ENCODE assay signal across 18 mouse cellular contexts in the genomic region with DNA sequence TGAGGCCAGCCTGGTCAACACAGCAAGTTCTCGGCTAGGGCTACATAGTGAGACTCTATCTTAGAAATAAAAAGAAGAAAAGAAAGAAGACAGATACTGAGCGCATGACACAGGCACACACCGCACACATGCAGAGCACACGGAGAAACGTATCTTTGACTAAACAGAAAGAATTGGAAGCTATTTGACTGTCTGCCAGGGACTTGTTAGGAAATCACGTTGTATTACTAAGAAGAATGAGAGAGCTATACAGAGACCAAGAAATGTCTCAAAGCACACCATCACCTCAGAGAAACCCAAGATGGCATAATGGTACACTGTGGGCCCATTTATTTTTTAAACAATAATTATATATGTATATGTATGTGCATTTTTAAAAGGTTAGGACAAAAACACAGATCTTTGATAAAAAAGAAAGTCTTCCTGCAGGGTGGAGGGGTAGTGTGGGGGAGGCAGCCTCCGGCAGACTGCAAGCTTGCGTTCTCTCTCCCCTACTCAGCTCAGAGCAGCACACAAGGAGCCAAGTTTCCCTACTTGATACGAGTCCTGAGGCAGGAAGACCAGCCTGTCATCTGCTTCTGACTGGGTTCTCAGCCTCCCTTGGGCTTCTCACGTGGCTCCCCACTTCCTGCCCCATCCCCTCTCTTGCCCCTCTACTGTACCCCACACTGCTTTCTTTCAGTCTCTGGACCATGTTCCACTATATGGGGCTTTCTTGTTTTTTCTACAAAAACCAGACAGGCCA.
DNase-seq lines count a peak whose midpoint lies in the region; ATAC-seq and TF ChIP-seq lines count a peak whose summit lies in the region.
"Had no signal": no experiment of that assay in that cellular context is flagged by ENCODE, and none has a peak within 500 bp of the region (broad histone marks: within the 10 kb centered on the region; RNA-seq: fewer than 3 reads in every experiment).

No protein-coding gene starts in this region.

- no peaks in the 10 kb centered on the region for H3K4me1 ChIP-seq in forebrain, postnatal 0 days (ENCODE audit: insufficient read depth)
- H3K4me1 ChIP-seq in forebrain, embryonic 15.5 days = 0 out of 2 replicates have a peak, but pooled peaks cover 5% of the 10 kb centered on the region
- no peaks in the 10 kb centered on the region for H3K4me1 ChIP-seq in lung, embryonic 14.5 days (ENCODE audit: insufficient read depth)
- peaks cover 9% of the 10 kb centered on the region for H3K4me1 ChIP-seq in embryonic facial prominence, embryonic 14.5 days (ENCODE audit: control insufficient read depth, insufficient read depth, low read length)
- H3K4me1 ChIP-seq: intestine, embryonic 15.5 days; liver, embryonic 12.5 days; neural tube, embryonic 12.5 days had no signal

- DNase-seq in forebrain, postnatal 0 days = no peak
- DNase-seq in lung, embryonic 14.5 days = peak; percentile 19
- DNase-seq in lung, postnatal 14 days = no peak
- peak; percentile 63 for DNase-seq in embryonic facial prominence, embryonic 14.5 days (ENCODE audit: low spot score)
- DNase-seq in thymus, postnatal 14 days = peak; percentile 63
- no peak for DNase-seq in testis, postnatal 14 days (ENCODE audit: low spot score)
- no peak for DNase-seq in left cerebral cortex, postnatal 10 days (ENCODE audit: extremely low spot score in 1 of 2, low spot score in 2 of 2)
- DNase-seq: adrenal gland, adult 8-10 months; cerebellum, adult 9-11 months; heart, postnatal 36 days; kidney, postnatal 10 days; lung, postnatal 36 days had no signal

- intact Hi-C loops in left cerebral cortex, postnatal 10 days (cut with DNase I) = no loop called here

- H3K4me3 ChIP-seq in forebrain, postnatal 0 days (ENCODE audit: low read depth, low read length) = no peak overlapping the region
- H3K4me3 ChIP-seq in forebrain, embryonic 15.5 days = no peak overlapping the region
- H3K4me3 ChIP-seq in lung, embryonic 14.5 days (ENCODE audit: low read depth, low read length) = no peak overlapping the region
- no peak overlapping the region for H3K4me3 ChIP-seq in embryonic facial prominence, embryonic 14.5 days (ENCODE audit: low read depth, low read length)
- H3K4me3 ChIP-seq: intestine, embryonic 15.5 days; liver, embryonic 12.5 days; midbrain, embryonic 15.5 days; neural tube, embryonic 12.5 days had no signal

- 43% methylated on average over 10 of the region's 10 CpGs for WGBS in forebrain, postnatal 0 days
- 64% methylated on average over 10 of the region's 10 CpGs for WGBS in forebrain, embryonic 15.5 days
- 63% methylated on average over 10 of the region's 10 CpGs for WGBS in lung, embryonic 14.5 days
- WGBS in embryonic facial prominence, embryonic 14.5 days = 49% methylated on average over 10 of the region's 10 CpGs

- ATAC-seq in forebrain, postnatal 0 days = peak; percentile 50; the same call in 1 of the 2 replicates
- no peak for ATAC-seq in forebrain, embryonic 15.5 days (replicated peaks)
- ATAC-seq in lung, embryonic 14.5 days (ENCODE audit: insufficient read depth) = no peak
- peak; percentile 63 for ATAC-seq in embryonic facial prominence, embryonic 14.5 days (ENCODE audit: low read depth)
- ATAC-seq: intestine, embryonic 15.5 days; liver, embryonic 12.5 days; midbrain, embryonic 15.5 days had no signal

- no peak overlapping the region for H3K9ac ChIP-seq in forebrain, postnatal 0 days
- no peak overlapping the region for H3K9ac ChIP-seq in forebrain, embryonic 15.5 days (replicated peaks)
- H3K9ac ChIP-seq in lung, embryonic 14.5 days = no peak overlapping the region
- H3K9ac ChIP-seq in embryonic facial prominence, embryonic 14.5 days (ENCODE audit: low read depth, low read length) = peak overlapping the region; percentile 25; the same call in 1 of the 2 replicates
- H3K9ac ChIP-seq: intestine, embryonic 15.5 days; liver, embryonic 12.5 days; midbrain, embryonic 15.5 days; neural tube, embryonic 12.5 days had no signal

- no peaks in the 10 kb centered on the region for H3K36me3 ChIP-seq in forebrain, postnatal 0 days (ENCODE audit: insufficient read depth)
- no peaks in the 10 kb centered on the region for H3K36me3 ChIP-seq in forebrain, embryonic 15.5 days
- no peaks in the 10 kb centered on the region for H3K36me3 ChIP-seq in lung, embryonic 14.5 days (ENCODE audit: insufficient read depth)
- H3K36me3 ChIP-seq in embryonic facial prominence, embryonic 14.5 days (ENCODE audit: control insufficient read depth, insufficient read depth, low read length) = no peaks in the 10 kb centered on the region
- H3K36me3 ChIP-seq: intestine, embryonic 15.5 days; liver, embryonic 12.5 days; midbrain, embryonic 15.5 days; neural tube, embryonic 12.5 days had no signal

- H3K4me2 ChIP-seq in forebrain, postnatal 0 days (ENCODE audit: low read depth) = no peak overlapping the region
- H3K4me2 ChIP-seq in forebrain, embryonic 15.5 days (replicated peaks) = no peak overlapping the region
- no peak overlapping the region for H3K4me2 ChIP-seq in lung, embryonic 14.5 days
- no peak overlapping the region for H3K4me2 ChIP-seq in embryonic facial prominence, embryonic 14.5 days (ENCODE audit: low read depth, low read length)
- H3K4me2 ChIP-seq: intestine, embryonic 15.5 days; liver, embryonic 12.5 days; midbrain, embryonic 15.5 days; neural tube, embryonic 12.5 days had no signal

- no peak overlapping the region for H3K27ac ChIP-seq in forebrain, postnatal 0 days (ENCODE audit: low read depth, low read length)
- H3K27ac ChIP-seq in forebrain, embryonic 15.5 days (replicated peaks) = no peak overlapping the region
- H3K27ac ChIP-seq in lung, embryonic 14.5 days (ENCODE audit: low read depth) = no peak overlapping the region
- H3K27ac ChIP-seq in embryonic facial prominence, embryonic 14.5 days (replicated peaks; ENCODE audit: low read depth, low read length) = peak overlapping the region; percentile 67
- H3K27ac ChIP-seq: intestine, embryonic 15.5 days; liver, embryonic 12.5 days; midbrain, embryonic 15.5 days; neural tube, embryonic 12.5 days; stomach, postnatal 0 days had no signal

- H3K27me3 ChIP-seq in forebrain, postnatal 0 days (ENCODE audit: insufficient read depth, low read length) = no peaks in the 10 kb centered on the region
- no peaks in the 10 kb centered on the region for H3K27me3 ChIP-seq in forebrain, embryonic 15.5 days
- H3K27me3 ChIP-seq in lung, embryonic 14.5 days (ENCODE audit: insufficient read depth, low read length) = no peaks in the 10 kb centered on the region
- no peaks in the 10 kb centered on the region; the same call in 1 of the 2 replicates for H3K27me3 ChIP-seq in embryonic facial prominence, embryonic 14.5 days (replicated peaks; ENCODE audit: control insufficient read depth, insufficient read depth, low read length)
- H3K27me3 ChIP-seq: intestine, embryonic 15.5 days; midbrain, embryonic 15.5 days; neural tube, embryonic 12.5 days had no signal

- TF ChIP-seq CTCF in forebrain, postnatal 0 days (IDR thresholded peaks at IDR 0.05; ENCODE audit: low read depth) = no peak
- no peak for TF ChIP-seq CTCF in lung, embryonic 14.5 days (IDR thresholded peaks at IDR 0.05; ENCODE audit: low read depth)

- no peaks in the 10 kb centered on the region for H3K9me3 ChIP-seq in forebrain, postnatal 0 days (ENCODE audit: low read length)
- H3K9me3 ChIP-seq in forebrain, embryonic 15.5 days = no peaks in the 10 kb centered on the region
- no peaks in the 10 kb centered on the region for H3K9me3 ChIP-seq in lung, embryonic 14.5 days (ENCODE audit: low read depth, low read length)
- H3K9me3 ChIP-seq in embryonic facial prominence, embryonic 14.5 days (ENCODE audit: control insufficient read depth, low read length) = no peaks in the 10 kb centered on the region
- H3K9me3 ChIP-seq: intestine, embryonic 15.5 days; liver, embryonic 12.5 days; midbrain, embryonic 15.5 days; neural tube, embryonic 12.5 days had no signal

Comparison
In these comparisons a context has a peak if more than half of its experiments do, and no peak if none do; other contexts are left out.
1. ATAC-seq: peak in forebrain, postnatal 0 days (single experiment) and embryonic facial prominence, embryonic 14.5 days (single experiment); none in forebrain, embryonic 15.5 days (single experiment) and lung, embryonic 14.5 days (single experiment).
2. DNase-seq: peak in lung, embryonic 14.5 days (single experiment), embryonic facial prominence, embryonic 14.5 days (single experiment) and thymus, postnatal 14 days (single experiment); none in forebrain, postnatal 0 days (single experiment), lung, postnatal 14 days (single experiment), testis, postnatal 14 days (single experiment) and left cerebral cortex, postnatal 10 days (0 of 2).